Mouse (Mus musculus) splenic B cell, adult 2 months (primary cell): Measurements from ENCODE around the gene Pofut2.

Experiments
- DNase-seq: peaks from one replicate; pipeline ENCODE4 v3.0.0-alpha.2; 2011; ENCODE audit warnings: low read depth, low spot score
- H3K27me3 ChIP-seq: 2 replicates; pipeline ENCODE4 v1.6.1; 2012; ENCODE audit warnings: mild to moderate bottlenecking, low read length, moderate library complexity, mixed read lengths; ENCODE audit not compliant: control insufficient read depth, poor library complexity, insufficient read depth, severe bottlenecking
- H3K36me3 ChIP-seq: 2 replicates; pipeline ENCODE4 v1.6.1; 2012; ENCODE audit warnings: mild to moderate bottlenecking, low read length, moderate library complexity, mixed read lengths; ENCODE audit not compliant: control insufficient read depth, poor library complexity, insufficient read depth, severe bottlenecking

Pofut2 gene

GRCm38 (mm10) chr10:77258704-77259621 is at the start of gene Pofut2:
Pofut2 (plus strand) TSS chr10:77259218.
- peaks cover 5% of the 10 kb centered on the region; the same call in 1 of the 2 replicates for H3K36me3 ChIP-seq
- DNase-seq, result peak; percentile 99
- no peaks in the 10 kb centered on the region for H3K27me3 ChIP-seq

GRCm38 (mm10) chr10:77209261-77209660 is 49.8 kb upstream of the Pofut2 start:
- no peak for DNase-seq
- no peaks in the 10 kb centered on the region for H3K27me3 ChIP-seq
- no peaks in the 10 kb centered on the region for H3K36me3 ChIP-seq

GRCm38 (mm10) chr10:77210666-77211065 is 48.4 kb upstream of the Pofut2 start:
- DNase-seq, result no peak
- H3K36me3 ChIP-seq, result no peaks in the 10 kb centered on the region
- no peaks in the 10 kb centered on the region for H3K27me3 ChIP-seq

- H3K36me3 ChIP-seq, result no peaks in the 10 kb centered on the region
- DNase-seq, result no peak
- no peaks in the 10 kb centered on the region for H3K27me3 ChIP-seq
These were observed 47.9 kb upstream of the Pofut2 start for GRCm38 (mm10) chr10:77211116-77211570.

- no peaks in the 10 kb centered on the region for H3K36me3 ChIP-seq
- no peaks in the 10 kb centered on the region for H3K27me3 ChIP-seq
- DNase-seq, result no peak
These were observed 46.5 kb upstream of the Pofut2 start for GRCm38 (mm10) chr10:77212354-77213120.

- no peak for DNase-seq
- H3K36me3 ChIP-seq, result no peaks in the 10 kb centered on the region
These were observed 45.5 kb upstream of the Pofut2 start for GRCm38 (mm10) chr10:77213483-77213882.

DNA sequence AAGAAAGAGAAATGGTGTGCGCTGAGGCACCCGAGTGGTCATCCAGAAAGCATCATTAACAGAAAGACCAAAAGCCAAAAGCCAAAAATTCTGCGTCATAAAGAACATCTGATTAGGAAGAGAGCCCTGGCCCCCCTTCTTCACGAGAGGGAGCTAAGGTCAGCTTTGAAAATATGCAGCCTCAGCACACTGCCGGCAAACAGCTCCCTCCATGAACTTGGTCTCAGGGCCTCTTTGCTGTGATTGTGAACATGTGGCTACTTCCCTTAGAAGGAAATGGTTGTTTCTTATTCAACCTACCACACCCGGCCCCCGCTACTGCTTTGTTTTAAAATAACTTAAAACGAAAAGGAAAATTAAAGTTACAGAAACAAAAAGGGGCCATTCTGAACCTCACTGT is 44.4 kb upstream of the Pofut2 start:
- Histone ChIP-seq H3K27me3 (no peaks in the 10 kb centered on the region), H3K36me3 (no peaks in the 10 kb centered on the region)
- no peak for DNase-seq

More at GRCm38 (mm10) chr10:77213483-77213882, 45.5 kb upstream of the Pofut2 start:
- no peaks in the 10 kb centered on the region for H3K27me3 ChIP-seq

GRCm38 (mm10) chr10:77215641-77216040 is 43.4 kb upstream of the Pofut2 start:
- DNase-seq, result no peak
- Histone ChIP-seq H3K36me3 (no peaks in the 10 kb centered on the region), H3K27me3 (no peaks in the 10 kb centered on the region)

DNA sequence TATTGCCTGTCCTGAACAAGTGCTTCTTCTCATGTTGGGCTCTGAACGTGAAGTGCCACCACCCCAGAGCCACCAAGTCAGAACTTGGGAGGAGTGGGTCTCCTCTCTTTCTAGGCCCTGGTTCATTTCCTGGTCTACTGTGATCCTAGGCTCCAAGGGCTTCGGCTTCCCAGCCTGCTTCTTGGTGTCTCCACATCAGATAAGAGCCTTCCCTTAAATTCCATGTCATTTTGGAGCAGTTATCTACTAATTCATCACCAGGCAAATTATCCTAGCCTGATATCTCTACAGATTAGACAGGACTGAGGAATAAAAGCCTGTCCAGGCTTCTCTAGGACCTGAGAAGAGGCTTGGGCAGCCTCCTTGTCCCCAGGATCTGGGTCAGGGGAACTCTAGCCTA is 42.7 kb upstream of the Pofut2 start:
- no peaks in the 10 kb centered on the region for H3K27me3 ChIP-seq
- DNase-seq, result no peak
- H3K36me3 ChIP-seq, result no peaks in the 10 kb centered on the region

- no peak for DNase-seq
- H3K27me3 ChIP-seq, result no peaks in the 10 kb centered on the region
- H3K36me3 ChIP-seq, result no peaks in the 10 kb centered on the region
These were observed 41.8 kb upstream of the Pofut2 start for GRCm38 (mm10) chr10:77217155-77217731.

DNA sequence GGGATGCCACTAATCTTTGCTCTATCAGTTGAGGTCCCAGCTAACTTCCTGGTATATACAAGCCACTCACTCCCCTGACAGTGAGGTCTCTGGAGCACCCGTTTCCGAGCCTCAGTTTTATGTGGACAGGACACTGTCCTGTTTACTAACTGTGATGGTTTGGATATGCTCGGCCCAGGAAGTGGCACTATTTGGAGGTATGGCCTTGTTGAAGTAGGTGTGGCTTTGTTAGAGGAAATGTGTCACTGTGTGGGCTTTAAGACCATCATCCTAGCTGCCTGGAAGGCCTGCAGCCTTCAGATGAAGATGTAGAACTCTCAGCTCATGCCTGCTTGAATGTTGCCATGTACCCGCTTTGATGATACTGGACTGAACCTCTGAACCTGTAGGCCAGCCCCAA is 41.0 kb upstream of the Pofut2 start:
- no peaks in the 10 kb centered on the region for H3K36me3 ChIP-seq
- no peak for DNase-seq
- no peaks in the 10 kb centered on the region for H3K27me3 ChIP-seq

DNA sequence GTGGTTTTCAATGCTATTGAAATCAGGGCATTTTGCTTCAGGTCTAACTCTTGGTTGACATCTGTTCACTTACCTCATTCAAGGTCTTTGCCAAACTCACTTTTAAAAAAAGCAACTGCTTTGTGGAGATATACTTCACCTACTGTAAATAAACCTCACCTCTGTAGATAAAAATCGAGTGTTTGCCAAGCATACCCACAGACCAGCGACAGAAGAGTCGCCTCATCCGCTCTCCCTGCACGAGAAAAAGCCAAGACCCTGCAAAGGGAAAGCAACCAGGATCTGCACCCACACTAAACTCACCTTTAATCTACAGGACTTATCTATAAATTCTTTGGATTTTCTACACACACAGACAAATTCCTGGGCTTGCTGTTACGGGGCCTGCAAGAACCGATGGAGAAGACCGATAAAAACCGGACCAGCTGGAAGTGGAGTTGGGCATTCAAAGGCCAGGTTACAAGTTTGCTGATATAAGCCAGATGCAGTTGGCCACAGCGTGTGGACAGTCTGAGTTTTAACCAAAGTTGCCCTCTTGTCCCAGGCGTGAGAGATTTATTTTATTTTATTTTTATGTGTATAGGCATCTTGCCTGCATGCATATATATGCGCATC is 39.5 kb upstream of the Pofut2 start:
- Histone ChIP-seq H3K27me3 (no peaks in the 10 kb centered on the region), H3K36me3 (no peaks in the 10 kb centered on the region)
- DNase-seq, result no peak

DNA sequence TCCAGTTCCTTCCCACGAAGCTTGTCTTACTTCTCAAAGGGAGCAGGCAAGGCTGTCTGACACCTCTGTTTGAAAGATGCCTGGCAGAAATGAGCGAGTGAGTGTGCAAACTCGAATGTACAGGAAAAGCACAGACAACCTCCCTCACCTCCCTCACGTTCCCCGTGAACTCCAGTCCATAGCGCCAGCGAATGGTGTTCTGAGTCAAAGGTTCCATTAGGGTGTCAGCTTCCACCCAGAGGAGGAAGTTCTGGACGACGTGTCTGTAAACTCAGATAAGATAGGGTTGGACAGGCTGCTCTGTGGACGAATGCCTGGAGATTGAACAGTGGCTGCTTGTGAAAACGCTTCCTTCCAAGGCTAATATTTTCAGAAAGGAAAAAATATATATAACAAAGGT is 37.9 kb upstream of the Pofut2 start:
- DNase-seq, result no peak
- Histone ChIP-seq H3K27me3 (no peaks in the 10 kb centered on the region), H3K36me3 (no peaks in the 10 kb centered on the region)

- DNase-seq, result no peak
- H3K27me3 ChIP-seq, result no peaks in the 10 kb centered on the region
- no peaks in the 10 kb centered on the region for H3K36me3 ChIP-seq
These were observed 36.0 kb upstream of the Pofut2 start for GRCm38 (mm10) chr10:77222963-77223552.
